Mouse (Mus musculus): ENCODE measurements around the gene Shprh.

DNA sequence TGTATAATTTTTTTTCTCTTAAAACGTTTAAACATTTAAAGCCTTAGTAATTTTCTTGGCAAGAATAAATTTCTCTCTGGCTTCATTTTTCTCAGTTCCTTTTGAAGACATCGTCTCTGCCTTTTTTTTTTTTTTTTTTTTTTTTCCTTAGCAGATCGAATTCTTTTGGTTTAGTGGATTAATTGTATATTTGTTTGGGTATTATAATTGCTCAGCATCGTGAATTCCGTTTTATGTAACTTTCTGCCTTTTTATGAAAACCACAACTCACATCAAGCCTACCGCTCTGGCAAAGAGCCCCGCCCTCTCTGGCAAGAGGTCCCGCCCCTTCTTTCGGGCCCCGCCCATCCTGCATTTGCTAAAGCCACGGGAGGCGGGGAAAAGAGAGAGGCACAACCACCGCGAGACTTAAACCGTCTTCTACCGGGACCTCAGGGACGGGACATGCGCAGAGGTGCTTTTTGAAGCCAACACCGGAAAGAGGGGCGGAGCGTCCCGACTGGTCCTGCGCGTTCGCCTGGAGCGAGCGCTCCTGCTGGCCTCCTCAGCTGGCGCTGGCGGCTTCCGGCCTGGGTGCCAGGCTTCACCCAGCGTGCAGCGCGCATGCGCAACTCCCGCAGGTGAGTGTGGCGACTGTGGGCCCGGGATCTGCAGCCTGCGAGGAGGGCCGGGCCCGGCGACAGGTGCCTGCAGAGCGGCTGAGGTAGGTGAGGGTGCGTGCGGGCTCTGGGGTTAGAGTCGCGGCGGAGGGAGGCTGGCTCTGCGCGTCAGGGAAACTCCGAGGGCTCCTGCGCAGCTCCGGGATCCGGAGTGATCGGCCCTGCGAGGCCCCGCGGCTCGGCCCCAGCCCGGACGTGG, at the start of gene Shprh:
- TF ChIP-seq MAX (IDR thresholded peaks at IDR 0.05; ENCODE audit: low read length) (peak; percentile 51; the same call in 1 of the 2 replicates), EP300 (IDR thresholded peaks at IDR 0.05; ENCODE audit: low read length) (no peak), USF2 (conservative IDR thresholded peaks at IDR 0.05; ENCODE audit: low read depth, low read length) (no peak), CTCF (conservative IDR thresholded peaks at IDR 0.05 in 1 of 2, IDR thresholded peaks at IDR 0.05 in 1 of 2; ENCODE audit: low read depth in 2 of 2, low read length in 2 of 2) (0 out of 4 replicates have a peak, but pooled peaks of 1 of the 2 experiments have one; percentile 7), POLR2A (IDR thresholded peaks at IDR 0.05; ENCODE audit: low read depth, low read length) (peak; percentile 88), POLR2AphosphoS2 (IDR thresholded peaks at IDR 0.05; ENCODE audit: low read depth, low read length) (no peak)
